Mouse (Mus musculus): Measurements from ENCODE around the gene Slc8a1.
A peak's percentile ranks its signal among the peaks of the same experiment; 100 is the strongest.

The Slc8a1 gene

DNA sequence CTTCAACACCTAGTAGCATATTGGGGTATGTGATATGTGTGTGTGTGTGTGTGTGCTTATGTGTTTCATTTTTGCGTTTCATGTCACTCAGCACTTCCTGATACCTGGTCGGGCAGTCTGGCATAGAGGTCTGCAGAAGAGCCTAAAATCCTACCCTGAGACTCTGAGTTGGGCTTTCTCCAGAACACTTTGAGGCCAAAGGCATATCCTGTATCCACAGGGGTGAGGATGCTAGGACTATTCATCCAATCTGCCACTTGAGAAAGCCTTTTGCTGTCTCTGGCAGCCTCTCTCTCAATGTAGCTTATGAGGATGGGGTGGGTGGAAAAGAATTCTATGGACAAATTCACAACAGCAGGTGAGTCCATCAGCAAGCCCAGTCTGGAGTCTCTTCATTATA, 234.1 kb downstream of the Slc8a1 start:
- no peak for DNase-seq (ENCODE audit: low spot score)

DNA sequence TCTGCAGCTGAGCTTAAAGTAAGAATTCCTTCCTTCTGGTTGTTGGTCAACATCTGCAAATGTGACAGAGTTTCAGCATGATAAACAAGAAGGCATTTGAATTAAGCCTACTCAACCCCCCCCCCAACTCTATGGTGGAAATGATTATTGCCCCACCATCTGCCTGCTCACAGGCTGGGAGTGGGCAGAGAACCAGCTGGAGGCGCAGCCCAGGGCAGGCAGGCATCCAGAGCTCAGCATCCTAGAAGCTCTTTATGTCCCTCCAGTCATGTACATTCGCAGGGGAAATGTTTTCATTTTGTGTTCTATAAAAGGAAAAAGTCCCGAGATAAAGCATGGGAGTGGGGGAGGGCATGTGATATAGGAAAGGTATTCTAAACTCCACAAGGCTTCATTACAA, 235.4 kb downstream of the Slc8a1 start:
- no peak for DNase-seq (ENCODE audit: low spot score)

DNA sequence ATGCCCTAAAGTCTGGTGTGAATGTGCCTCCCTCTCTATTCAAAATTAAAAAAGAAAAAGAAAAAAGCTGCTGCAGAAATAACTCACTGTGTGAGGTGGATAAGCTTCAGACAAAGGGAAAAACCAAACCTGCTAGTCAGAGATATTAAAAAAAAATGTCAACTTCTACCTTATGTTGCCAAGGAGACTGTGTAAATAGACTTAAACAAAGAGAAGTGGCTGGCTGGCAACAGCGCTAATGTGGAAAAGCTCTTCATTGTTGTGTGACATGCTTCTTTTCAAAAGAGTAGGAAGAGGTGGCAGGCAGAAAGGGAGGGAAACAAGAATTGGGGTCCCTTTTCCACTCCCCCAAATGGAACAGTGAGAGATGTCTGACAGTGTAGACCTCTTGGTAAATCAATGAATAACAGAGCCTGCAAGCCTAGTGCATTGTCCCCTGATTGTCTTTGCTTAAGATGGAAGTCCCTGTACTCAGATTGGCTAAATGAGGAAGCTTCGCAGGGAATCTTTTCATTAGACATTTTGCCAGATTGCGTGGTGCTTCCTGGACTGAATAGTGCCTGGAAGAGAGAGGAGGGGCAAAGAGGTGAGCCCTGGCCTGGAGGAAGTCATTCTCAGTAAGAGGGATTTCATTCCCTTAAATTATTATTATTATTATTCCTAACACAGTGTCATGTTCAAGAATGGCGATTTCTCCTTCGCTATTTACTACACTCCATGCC, 237.3 kb downstream of the Slc8a1 start:
- peak; percentile 11 for DNase-seq (ENCODE audit: low spot score)

DNA sequence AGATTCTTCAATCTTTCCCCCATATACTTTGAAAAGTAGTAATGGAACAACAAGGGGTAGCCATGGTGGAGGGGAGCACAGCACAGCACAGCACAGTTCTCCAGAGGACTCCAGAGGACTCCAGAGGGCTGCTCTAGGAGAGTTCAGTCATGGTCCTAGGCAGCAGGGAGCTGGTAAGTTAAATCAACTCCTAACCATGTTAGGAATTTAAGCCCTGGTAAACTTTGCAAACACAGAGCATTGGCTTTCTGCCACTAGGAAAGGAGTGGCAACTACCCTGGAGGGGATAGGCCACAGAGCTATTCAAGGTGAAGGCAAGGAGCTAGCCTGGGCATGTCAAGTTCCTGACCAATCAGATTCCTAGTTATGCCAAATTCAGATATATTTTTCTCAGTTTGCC, 240.3 kb downstream of the Slc8a1 start:
- no peak for DNase-seq (ENCODE audit: low spot score)

DNA sequence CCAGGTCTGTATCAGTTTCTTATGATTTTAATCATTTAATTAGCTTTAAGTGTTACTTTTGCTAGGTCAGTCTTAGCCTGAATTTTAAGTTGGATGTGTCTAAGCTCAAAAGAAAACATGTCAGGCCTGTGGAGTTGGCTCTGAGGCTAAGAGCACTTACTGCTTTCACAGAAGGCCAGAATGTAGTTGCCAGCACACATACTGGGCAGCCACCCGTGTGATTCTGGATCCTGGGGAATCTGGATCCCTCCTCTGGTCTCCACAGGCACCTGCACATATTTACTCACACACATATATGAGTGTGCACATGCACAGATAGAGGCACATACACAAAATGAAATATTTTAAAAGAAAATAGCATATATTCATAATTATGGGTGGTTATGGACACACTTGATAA, 241.6 kb downstream of the Slc8a1 start:
- no peak for DNase-seq (ENCODE audit: low spot score)

DNA sequence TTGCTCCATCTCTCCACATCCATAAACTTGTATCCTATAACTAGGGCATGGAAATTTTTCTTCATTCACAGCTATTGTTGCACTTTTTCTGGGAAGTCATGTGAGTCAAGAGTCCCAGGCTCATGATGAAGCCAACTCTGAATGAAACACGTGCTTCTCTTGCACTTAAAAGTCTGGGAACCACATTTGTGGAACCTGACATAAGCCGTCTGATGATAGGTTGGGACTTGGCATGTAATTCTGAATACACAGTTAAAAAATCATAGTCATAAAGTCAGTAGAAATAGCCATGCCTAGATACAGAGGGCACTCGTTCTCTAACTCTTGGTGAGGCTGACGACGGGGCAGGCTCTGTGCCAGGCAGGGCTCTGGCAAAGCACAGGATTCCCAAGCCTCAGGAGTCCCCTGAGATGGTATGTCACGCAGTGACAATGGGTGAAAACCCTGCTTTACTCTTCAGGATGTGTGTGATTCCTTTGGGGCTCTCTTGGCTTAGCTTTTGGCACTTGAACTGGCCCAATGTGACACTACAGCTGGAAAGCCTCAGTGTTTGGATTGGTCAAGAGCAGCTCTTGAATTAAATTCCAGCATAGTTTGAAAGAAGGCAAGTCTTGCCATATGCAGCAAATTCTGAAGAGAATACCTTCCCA, 245.8 kb downstream of the Slc8a1 start:
- DNase-seq (ENCODE audit: low spot score): no peak

DNA sequence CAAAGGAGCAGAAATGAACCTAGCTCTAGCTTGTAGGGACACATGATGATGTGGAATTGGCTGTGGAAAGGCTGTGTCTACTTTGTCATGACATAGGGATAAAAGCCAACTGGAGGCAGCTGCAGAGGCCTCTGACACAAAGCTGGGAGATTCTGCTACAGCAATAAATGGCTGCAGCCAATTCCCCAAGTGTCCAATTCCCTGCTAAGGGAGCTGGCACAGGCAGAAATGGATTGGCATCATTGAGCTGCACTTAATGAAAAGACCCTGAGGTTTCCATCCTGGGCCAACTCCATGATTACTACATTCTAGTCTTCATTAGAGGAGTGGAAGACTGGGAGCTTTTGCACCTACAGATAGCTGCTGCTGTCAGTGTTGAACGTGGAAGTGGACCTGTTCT, 251.8 kb downstream of the Slc8a1 start:
- DNase-seq (ENCODE audit: low spot score): no peak

DNA sequence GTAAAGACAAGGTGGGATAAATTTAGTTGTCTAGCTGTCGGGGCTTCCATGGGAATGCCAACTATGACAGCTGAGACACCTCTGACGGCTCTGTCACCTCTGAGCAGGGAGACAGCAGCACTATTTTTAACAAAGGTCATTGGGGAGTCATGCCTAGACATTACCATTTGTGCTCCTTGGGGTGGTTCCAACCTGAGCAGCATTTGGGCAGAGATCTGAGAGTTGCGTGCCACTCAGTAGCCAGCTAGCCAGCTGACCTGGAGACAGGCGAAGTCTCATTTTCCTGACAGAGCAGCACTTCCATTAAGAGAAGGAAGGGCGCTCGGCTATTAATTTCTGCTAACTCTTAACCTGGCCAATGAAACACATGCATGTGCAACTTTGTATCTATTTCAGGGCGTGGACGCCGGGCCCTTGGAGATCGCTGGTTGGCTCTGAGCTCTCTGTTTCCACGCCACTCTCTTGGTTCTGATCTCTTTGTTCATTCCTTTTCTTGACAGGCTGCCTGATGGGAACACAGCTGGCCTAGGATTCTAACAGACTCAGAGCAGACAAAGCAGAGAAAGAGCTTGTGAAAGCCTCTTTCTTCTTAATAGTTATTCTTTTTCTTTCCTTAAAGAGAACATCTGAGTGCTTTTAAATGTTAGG, 256.2 kb downstream of the Slc8a1 start:
- no peak for DNase-seq (ENCODE audit: low spot score)

DNA sequence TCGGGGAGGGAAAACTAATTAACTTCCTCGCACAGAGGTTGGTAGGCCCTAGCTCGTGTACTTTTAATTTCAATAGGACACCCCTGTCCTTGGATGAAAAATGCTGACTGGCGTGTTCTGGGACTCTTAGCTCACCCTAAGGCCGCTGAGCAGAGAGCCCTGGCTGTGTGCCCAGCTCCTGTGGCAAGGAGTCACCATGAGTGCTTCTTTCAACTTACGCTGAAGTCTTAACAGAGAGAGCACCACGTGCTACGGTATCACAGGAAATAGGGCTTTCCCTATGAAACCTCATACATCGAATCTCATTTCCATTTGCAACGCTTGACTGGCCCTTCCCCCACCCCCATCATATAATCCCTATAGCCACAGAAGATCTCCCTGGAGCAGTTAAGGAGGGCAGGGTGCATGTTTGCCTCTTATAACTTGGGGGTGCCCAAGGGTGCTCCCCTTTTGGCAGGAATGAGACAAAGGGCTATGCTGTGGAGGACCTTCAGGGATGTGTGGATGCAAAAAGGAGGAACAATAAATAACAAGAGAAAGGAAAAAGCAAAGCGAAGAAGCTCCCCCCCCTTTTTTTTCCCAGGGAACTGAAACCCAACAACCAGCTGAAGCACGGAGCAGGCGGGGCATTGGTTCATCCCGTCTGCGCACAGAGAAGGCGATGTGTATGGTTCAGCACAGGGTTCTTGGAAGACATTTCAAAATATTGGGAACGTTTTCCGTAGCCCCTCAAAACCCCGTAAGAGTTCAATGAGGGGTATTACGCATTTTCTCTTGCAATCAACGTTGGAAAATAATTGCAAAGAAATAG, 257.6 kb downstream of the Slc8a1 start:
- no peak for DNase-seq (ENCODE audit: low spot score)

DNA sequence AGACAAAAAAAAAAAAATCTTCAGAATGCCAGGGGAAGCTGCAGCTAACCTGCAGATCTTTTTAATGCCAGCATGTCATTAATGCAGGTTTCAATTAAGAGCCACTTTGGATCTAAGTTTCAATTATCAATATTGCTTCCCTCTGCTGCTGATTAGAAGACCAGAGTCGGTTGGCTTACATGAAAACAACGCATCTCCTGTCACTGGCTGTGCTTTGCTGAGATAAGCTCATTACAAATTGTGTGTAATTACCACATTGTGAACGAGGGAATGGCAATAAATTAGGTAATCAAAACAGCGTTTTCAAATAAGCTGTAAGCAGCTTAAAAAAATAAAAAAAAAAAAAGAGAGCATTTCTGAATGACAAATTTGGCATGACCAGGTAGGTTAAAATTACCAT, 258.4 kb downstream of the Slc8a1 start:
- DNase-seq (ENCODE audit: low spot score): no peak

DNA sequence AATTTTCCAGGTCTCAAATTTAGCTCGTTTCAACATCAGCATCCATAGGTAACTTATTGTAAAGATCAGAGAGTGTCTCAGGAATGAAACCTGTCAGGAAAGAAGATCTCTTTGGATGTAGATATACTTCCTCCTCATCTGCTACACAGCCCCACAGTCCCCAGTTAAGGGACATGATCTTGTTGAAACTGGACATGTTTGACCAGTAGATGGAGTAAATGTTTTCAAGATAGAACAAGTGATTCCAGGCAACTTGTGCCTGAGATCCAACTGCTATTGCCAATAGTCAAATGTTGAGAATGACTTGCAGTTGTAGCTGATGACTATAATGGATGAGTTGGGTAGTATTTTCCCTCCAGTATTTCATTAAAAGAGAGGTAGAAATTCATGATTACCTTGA, 260.8 kb downstream of the Slc8a1 start:
- DNase-seq (ENCODE audit: low spot score): no peak

DNA sequence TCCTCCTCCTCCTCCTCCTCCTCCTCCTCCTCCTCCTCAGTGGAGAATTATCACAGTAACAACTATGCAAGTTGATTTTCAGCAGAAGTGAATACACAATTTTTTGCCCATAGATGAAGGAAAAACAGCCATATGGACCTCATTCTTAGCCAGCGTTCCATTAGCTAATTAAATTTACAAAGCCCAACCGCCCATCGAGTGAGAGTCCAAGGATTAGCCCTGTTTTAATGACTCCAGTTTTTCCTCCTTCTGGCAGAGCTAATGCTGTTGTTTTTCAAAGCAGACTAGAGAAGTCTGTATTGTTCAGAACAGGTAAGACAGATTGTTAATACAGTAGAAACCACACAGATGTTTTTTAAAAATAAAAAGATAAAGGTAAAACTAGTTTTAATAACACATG, 264.8 kb downstream of the Slc8a1 start:
- DNase-seq (ENCODE audit: low spot score): no peak

DNA sequence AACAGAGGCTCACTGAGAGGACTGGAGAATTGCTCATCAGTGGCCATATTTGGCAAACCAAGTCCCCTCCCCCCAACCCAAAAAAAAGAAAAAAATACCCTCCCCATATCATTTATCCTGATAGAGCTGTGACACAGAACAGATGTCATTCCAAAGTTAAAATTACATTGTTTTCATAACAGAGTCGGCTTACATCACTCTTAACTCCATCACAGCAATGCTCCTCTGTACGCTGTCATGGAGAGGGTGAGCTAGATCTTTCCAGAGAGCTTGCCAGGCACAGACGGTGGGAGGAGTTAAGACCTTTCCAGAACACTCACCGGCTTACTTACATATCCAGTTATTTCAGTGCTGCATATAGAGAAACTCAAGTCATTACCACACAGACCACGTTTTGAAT, 269.2 kb downstream of the Slc8a1 start:
- no peak for DNase-seq (ENCODE audit: low spot score)

DNA sequence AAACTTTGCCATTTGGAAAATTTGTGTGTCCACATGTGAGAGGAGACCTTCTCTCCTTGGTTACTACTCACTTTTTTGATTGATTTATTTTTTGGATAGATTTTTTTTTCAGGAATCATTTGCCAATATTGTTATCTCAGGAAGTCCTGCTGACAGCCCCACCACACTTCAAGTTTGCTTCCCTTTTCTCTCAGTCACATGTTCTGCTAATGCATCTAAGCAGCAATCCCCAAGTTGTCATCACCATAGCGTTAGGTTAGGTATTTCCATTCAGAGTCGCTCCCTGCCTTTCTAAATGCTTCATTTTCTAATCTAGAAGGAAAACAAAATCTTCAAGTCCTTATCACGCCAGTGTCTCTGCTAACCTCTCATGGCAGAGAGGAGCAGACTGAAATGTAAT, 278.8 kb downstream of the Slc8a1 start:
- DNase-seq (ENCODE audit: low spot score): no peak

DNA sequence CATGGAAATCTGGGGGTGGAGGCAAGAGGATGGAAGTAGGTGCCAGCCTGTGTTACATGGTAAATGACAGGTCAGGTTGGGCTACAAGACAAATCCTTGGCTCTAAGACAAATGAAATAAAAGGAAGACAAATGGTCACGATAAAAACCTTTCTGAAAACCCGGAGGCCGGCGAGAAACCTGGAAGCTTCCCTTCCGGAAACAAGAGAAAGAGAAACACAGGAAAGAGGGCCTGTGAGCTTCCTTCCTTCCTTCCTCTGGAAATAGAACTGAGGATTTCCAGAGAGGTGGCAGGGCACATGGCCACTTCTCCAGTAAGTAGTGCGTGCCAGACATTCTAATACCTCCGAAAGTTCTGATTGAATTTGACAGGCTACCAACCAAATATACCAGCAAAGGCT, 282.2 kb downstream of the Slc8a1 start:
- no peak for DNase-seq (ENCODE audit: low spot score)

DNA sequence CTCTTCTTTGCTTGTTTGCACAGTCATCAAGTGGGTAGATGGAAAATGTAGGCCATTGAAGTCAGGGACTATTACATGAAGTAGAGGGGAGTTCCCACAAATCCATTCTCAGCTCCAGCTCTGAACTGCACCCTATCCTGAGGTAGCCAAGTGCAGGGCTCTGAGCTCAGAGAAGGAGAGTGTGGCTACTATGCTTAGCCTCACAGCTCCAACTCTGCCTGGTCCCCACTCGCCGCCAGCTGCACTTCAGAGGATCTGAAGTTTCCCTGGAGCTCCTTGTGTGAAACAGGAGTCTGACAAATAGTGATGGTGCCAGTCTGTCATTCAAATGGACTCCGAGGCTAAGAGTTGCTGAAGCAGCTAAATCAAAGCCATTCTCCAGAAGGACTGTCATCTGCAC, 282.9 kb downstream of the Slc8a1 start:
- no peak for DNase-seq (ENCODE audit: low spot score)

DNA sequence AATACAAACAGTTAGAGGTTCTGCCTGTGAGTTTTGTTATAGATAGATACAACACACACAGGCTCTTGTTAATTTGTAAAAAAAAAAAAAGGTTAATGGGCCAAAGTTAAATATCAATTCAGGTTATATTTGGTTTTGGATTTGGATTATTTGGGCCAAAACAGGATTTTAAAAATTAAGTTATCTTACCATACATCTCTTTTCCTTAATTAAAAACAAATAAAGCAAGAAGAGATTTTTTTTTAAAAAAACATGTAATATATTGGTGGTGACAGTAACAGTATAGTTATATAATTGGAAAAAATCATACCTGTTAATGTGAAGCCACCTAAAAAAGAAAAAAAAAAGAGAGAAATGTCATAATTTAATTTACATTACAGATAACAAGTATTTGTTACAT, 296.7 kb downstream of the Slc8a1 start, which contains the start of gene Gm11096:
Gene Gm11096, plus strand, starts transcription at position 301 of the 400 bp plus-strand sequence.
- no peak for DNase-seq (ENCODE audit: low spot score)

DNA sequence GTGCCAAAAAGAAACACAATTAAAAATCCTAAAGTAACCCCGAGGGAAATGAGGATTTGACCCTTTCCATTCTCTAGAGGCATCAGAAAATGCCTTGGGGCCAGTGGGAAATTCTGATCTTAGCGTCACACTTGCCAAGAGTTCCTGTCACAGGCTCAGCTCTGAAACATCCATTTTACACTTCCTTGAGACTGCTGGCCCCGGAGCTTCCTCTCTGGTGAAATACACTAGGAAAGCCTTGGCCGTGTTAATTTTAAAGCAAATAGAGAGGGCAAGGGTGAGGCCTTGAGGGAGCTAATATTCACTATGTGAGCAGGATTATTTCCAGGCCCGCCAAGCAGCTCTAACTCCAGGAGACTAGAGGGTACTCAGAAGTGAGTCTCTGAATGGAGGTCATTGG, 305.0 kb downstream of the Slc8a1 start:
- DNase-seq (ENCODE audit: low spot score): peak; percentile 33

DNA sequence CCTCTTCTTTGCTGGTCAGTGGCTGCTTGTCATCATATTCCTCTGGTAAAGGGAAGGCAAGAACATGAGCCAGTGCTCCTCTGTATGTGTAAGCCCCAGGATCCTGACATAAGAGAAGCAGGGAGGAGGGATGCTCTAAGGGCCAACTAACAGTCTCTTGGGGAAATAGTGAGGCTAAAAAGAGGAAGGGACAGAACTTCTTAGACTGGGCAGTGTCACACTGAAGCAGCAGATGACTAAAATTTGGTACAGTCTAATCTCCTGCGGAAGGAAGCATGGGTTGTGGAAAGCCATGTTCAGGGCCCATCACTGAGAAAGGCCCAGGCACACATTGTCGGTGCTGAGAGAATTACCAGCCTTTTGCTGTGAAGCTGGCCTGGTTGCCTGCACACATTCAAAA, 305.4 kb downstream of the Slc8a1 start:
- DNase-seq (ENCODE audit: low spot score): no peak

DNA sequence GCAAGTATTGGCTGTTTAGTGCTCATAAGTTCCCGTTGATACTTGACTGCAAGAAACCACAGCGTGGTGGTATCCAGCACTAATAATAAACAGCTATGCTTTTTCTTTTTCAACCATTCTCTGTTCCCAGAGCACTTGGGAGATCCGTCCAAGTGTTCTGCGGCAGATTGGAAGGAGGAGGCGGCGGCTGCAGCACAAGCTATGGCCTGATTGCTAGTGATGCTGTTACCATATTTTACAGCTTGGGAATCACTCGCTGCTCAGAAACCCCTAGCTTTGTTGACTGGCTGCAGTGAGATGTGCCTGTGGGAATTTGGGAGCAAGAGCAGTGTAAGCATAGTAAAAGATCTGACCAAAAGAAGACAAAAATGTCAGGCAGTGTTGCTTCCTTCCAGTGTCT, 310.9 kb downstream of the Slc8a1 start:
- no peak for DNase-seq (ENCODE audit: low spot score)

DNA sequence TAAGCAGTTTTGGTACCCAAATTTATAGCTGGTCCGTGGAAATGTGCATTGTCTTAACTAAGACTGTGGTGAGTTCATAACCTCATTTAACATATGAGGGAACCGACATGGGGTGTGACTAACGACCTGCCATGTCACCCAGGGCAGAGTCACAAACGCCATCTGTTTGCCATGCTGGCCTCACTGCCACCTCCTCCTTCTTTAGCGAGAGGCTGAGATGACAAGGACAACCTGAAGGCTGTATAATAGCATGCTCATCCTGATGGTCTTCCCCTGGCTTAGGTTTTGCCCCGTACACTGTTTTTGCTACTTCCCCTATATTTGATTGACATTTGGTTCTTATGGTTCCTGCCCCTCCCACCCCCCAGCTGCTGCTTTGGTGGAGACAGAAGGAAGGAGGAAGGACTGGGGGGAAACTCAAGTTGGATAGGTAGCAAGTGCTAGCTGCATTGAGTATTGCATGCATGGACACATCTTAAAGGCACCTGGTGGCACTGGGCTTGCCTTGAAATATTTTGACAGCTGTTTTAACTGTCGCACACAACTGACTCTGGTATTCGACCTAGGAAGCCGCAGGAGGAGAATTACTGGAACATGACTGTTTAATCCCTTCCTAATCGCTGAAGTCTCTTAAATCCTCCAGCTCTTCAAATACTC, 313.8 kb downstream of the Slc8a1 start:
- DNase-seq (ENCODE audit: low spot score): peak; percentile 12
